Mouse (Mus musculus): ENCODE measurements around the gene Fxyd3. TPM values are rescaled to one million over a fixed set of nuclear protein-coding genes. Genes with fewer than 3 reads are reported as not detected.

The Fxyd3 gene
- polyA plus RNA-seq, 1 experiment = 22.7 TPM

GRCm38 (mm10) chr7:31031731-31032130, 44.8 kb downstream of the Fxyd3 start:
- H3K4me1 ChIP-seq (ENCODE audit: control insufficient read depth, insufficient read depth, insufficient read length, low read length) = no peaks in the 10 kb centered on the region
- WGBS = 80% methylated on average over 7 of the region's 7 CpGs
- H3K27me3 ChIP-seq (ENCODE audit: control insufficient read depth, insufficient read depth, low read length) = no peaks in the 10 kb centered on the region
- no peak for TF ChIP-seq POLR2A (IDR thresholded peaks at IDR 0.05; ENCODE audit: low read depth, low read length)
- TF ChIP-seq CTCF (IDR thresholded peaks at IDR 0.05; ENCODE audit: extremely low read depth, insufficient read length, insufficient replicate concordance, low read depth, low read length) = no peak
- H3K27ac ChIP-seq (ENCODE audit: insufficient read depth, low read depth, low read length) = no peak overlapping the region
- H3K36me3 ChIP-seq (ENCODE audit: control insufficient read depth, insufficient read depth, low read length) = no peaks in the 10 kb centered on the region
- H3K4me3 ChIP-seq (ENCODE audit: low read depth, low read length) = no peak overlapping the region

- no peak for TF ChIP-seq CTCF (IDR thresholded peaks at IDR 0.05; ENCODE audit: extremely low read depth, insufficient read length, insufficient replicate concordance, low read depth, low read length)
- no peak for TF ChIP-seq POLR2A (IDR thresholded peaks at IDR 0.05; ENCODE audit: low read depth, low read length)
- WGBS = 78% methylated on average over 2 of the region's 2 CpGs
- Histone ChIP-seq H3K27me3 (ENCODE audit: control insufficient read depth, insufficient read depth, low read length) (no peaks in the 10 kb centered on the region), H3K4me1 (ENCODE audit: control insufficient read depth, insufficient read depth, insufficient read length, low read length) (no peaks in the 10 kb centered on the region), H3K27ac (ENCODE audit: insufficient read depth, low read depth, low read length) (no peak overlapping the region), H3K4me3 (ENCODE audit: low read depth, low read length) (no peak overlapping the region), H3K36me3 (ENCODE audit: control insufficient read depth, insufficient read depth, low read length) (no peaks in the 10 kb centered on the region)
Measured at GRCm38 (mm10) chr7:31030717-31031116, 45.8 kb downstream of the Fxyd3 start.

- no peak overlapping the region for H3K27ac ChIP-seq (ENCODE audit: insufficient read depth, low read depth, low read length)
- TF ChIP-seq CTCF (IDR thresholded peaks at IDR 0.05; ENCODE audit: extremely low read depth, insufficient read length, insufficient replicate concordance, low read depth, low read length) = no peak
- no peak for TF ChIP-seq POLR2A (IDR thresholded peaks at IDR 0.05; ENCODE audit: low read depth, low read length)
- H3K4me3 ChIP-seq (ENCODE audit: low read depth, low read length) = no peak overlapping the region
- WGBS = 66% methylated on average over 8 of the region's 8 CpGs
- no peaks in the 10 kb centered on the region for H3K36me3 ChIP-seq (ENCODE audit: control insufficient read depth, insufficient read depth, low read length)
- H3K4me1 ChIP-seq (ENCODE audit: control insufficient read depth, insufficient read depth, insufficient read length, low read length) = no peaks in the 10 kb centered on the region
- no peaks in the 10 kb centered on the region for H3K27me3 ChIP-seq (ENCODE audit: control insufficient read depth, insufficient read depth, low read length)
Measured at GRCm38 (mm10) chr7:31028609-31029008, 47.9 kb downstream of the Fxyd3 start.

Other genes with a start within 250 kb of the Fxyd3 start
- 0.90 and 3.5 TPM in 2 replicates for gene Ffar3, start 220.5 kb downstream of the Fxyd3 start, polyA plus RNA-seq (2012; rRNA removed)
- gene Ffar1, start 215.1 kb downstream of the Fxyd3 start, polyA plus RNA-seq (2012; rRNA removed) = 0.66 and 2.2 TPM in 2 replicates
- 4.5 and 9.2 TPM in 2 replicates for gene Cd22, start 196.4 kb downstream of the Fxyd3 start, polyA plus RNA-seq (2012; rRNA removed)
- 0.48 and 0.52 TPM in 2 replicates for gene Mag, start 161.8 kb downstream of the Fxyd3 start, polyA plus RNA-seq (2012; rRNA removed)
- 0.76 and 58.9 TPM in 2 replicates for gene Hamp2, start 152.0 kb downstream of the Fxyd3 start, polyA plus RNA-seq (2012; rRNA removed)
- gene Hamp, start 132.7 kb downstream of the Fxyd3 start, polyA plus RNA-seq (2012; rRNA removed) = 0.65 TPM in 1 of 2 replicates, not detected in the other
- 78.9 and 162 TPM in 2 replicates for gene Usf2, start 119.9 kb downstream of the Fxyd3 start, polyA plus RNA-seq (2012; rRNA removed)
- gene Lsr, start 103.2 kb downstream of the Fxyd3 start, polyA plus RNA-seq (2012; rRNA removed) = 267 and 816 TPM in 2 replicates
- gene Fam187b, start 102.9 kb downstream of the Fxyd3 start, polyA plus RNA-seq (2012; rRNA removed) = 4.4 and 9.8 TPM in 2 replicates
- 24.8 and 31.8 TPM in 2 replicates for gene Fxyd5, start 34.2 kb downstream of the Fxyd3 start, polyA plus RNA-seq (2012; rRNA removed)
- gene Fxyd7, start 25.2 kb downstream of the Fxyd3 start, polyA plus RNA-seq (2012; rRNA removed) = 2.0 and 2.6 TPM in 2 replicates
- 35.6 and 41.4 TPM in 2 replicates for gene Fxyd1, start 19.5 kb downstream of the Fxyd3 start, polyA plus RNA-seq (2012; rRNA removed)
- 2.5 and 3.0 TPM in 2 replicates for gene Lgi4, start 17.4 kb downstream of the Fxyd3 start, polyA plus RNA-seq (2012; rRNA removed)
- gene Hpn, start 38.6 kb upstream of the Fxyd3 start, polyA plus RNA-seq (2012; rRNA removed) = 4.2 and 27.5 TPM in 2 replicates
- gene Scn1b, start 50.3 kb upstream of the Fxyd3 start, polyA plus RNA-seq (2012; rRNA removed) = 11.1 and 19.6 TPM in 2 replicates
- 56.4 and 64.9 TPM in 2 replicates for gene Gramd1a, start 79.2 kb upstream of the Fxyd3 start, polyA plus RNA-seq (2012; rRNA removed)
- not detected in 2 replicates for gene Scgb2b2, start 213.8 kb upstream of the Fxyd3 start, polyA plus RNA-seq (2012; rRNA removed)
- gene Scgb1b2, start 215.1 kb upstream of the Fxyd3 start, polyA plus RNA-seq (2012; rRNA removed) = not detected in 2 replicates